Mouse (Mus musculus) midbrain, embryonic 16.5 days (tissue): ENCODE measurements around the gene Krt84. TPM values are rescaled to one million over a fixed set of nuclear protein-coding genes. Genes with fewer than 3 reads are reported as not detected.

ENCODE experiments used
- ATAC-seq: fragments of 200-750 bp; cut with Nextera tagmentation; 2 replicates; pipeline ENCODE4 v1.8.0; 2017; ENCODE audit warnings: moderate TSS enrichment
- H3K27ac ChIP-seq: fragments of 300-500 bp; sonication (generic); 2 replicates; pipeline ENCODE4 v1.5.1; 2014; ENCODE audit warnings: mild to moderate bottlenecking, low read length, mixed read lengths
- H3K27me3 ChIP-seq: fragments of 300-500 bp; sonication (generic); 2 replicates; pipeline ENCODE4 v1.6.1; 2014; ENCODE audit warnings: low read depth, low read length, mixed read lengths; ENCODE audit not compliant: control insufficient read depth, insufficient read depth
- H3K36me3 ChIP-seq: fragments of 300-500 bp; sonication (generic); 2 replicates; pipeline ENCODE4 v1.6.1; 2014; ENCODE audit warnings: mild to moderate bottlenecking, low read length, moderate library complexity, mixed read lengths; ENCODE audit not compliant: control insufficient read depth, insufficient read depth
- H3K4me1 ChIP-seq: fragments of 300-500 bp; sonication (generic); 2 replicates; pipeline ENCODE4 v1.6.1; 2014; ENCODE audit warnings: mild to moderate bottlenecking, low read length, mixed read lengths; ENCODE audit not compliant: control insufficient read depth, insufficient read depth
- H3K4me2 ChIP-seq: fragments of 300-500 bp; sonication (generic); 2 replicates; pipeline ENCODE4 v1.6.1; 2014; ENCODE audit warnings: mild to moderate bottlenecking, low read length, mixed read lengths
- H3K4me3 ChIP-seq: fragments of 300-500 bp; sonication (generic); 2 replicates; pipeline ENCODE4 v1.5.1; 2014; ENCODE audit warnings: low read depth, mild to moderate bottlenecking, low read length, moderate library complexity, mixed read lengths
- H3K9ac ChIP-seq: fragments of 300-500 bp; sonication (generic); 2 replicates; pipeline ENCODE4 v1.6.1; 2014; ENCODE audit warnings: low read depth, low read length, mixed read lengths
- H3K9me3 ChIP-seq: fragments of 300-500 bp; sonication (generic); replicated peaks from 2 replicates; pipeline ENCODE4 v1.6.1; 2014; ENCODE audit warnings: mild to moderate bottlenecking, low read length, mixed read lengths; ENCODE audit not compliant: control insufficient read depth, poor library complexity, severe bottlenecking
- WGBS: fragments of 180-500 bp; shearing (Covaris S2); extraction: QIAGEN DNeasy Blood & Tissue Kit; methylation state at CpG from one replicate; pipeline ENCODE4 v1.1.7; 2014; 5-methylcytosine and 5-hydroxymethylcytosine counted together
- polyA plus RNA-seq: library from polyadenylated mRNA; unstranded; fragments of >200 nt; fragmentation: Nextera tagmentation; extraction: Ambion mirVana; gene quantifications from 2 replicates; pipeline ENCODE4 v1.2.1, GENCODE M21; 2015

The Krt84 gene
- polyA plus RNA-seq, 1 experiment from 2014 or later: not detected

GRCm38 (mm10) chr15:101508247-101508646 is 24.4 kb downstream of the Krt84 start:
- 91% methylated on average over 9 of the region's 9 CpGs for WGBS
- H3K9ac ChIP-seq: no peak overlapping the region
- H3K9me3 ChIP-seq: no peaks in the 10 kb centered on the region
- H3K27ac ChIP-seq: no peak overlapping the region
- no peaks in the 10 kb centered on the region for H3K4me1 ChIP-seq
- H3K27me3 ChIP-seq: no peaks in the 10 kb centered on the region; the same call in 1 of the 2 replicates
- ATAC-seq: no peak
- no peaks in the 10 kb centered on the region for H3K36me3 ChIP-seq
- H3K4me2 ChIP-seq: no peak overlapping the region
- no peak overlapping the region for H3K4me3 ChIP-seq

GRCm38 (mm10) chr15:101506896-101507758 is 25.5 kb downstream of the Krt84 start:
- no peak overlapping the region for H3K4me2 ChIP-seq
- H3K9me3 ChIP-seq: no peaks in the 10 kb centered on the region
- no peak for ATAC-seq
- 59% methylated on average over 14 of the region's 14 CpGs for WGBS
- H3K4me3 ChIP-seq: no peak overlapping the region
- no peaks in the 10 kb centered on the region for H3K36me3 ChIP-seq
- no peak overlapping the region for H3K9ac ChIP-seq
- no peaks in the 10 kb centered on the region for H3K4me1 ChIP-seq
- H3K27me3 ChIP-seq: no peaks in the 10 kb centered on the region; the same call in 1 of the 2 replicates
- H3K27ac ChIP-seq: no peak overlapping the region

GRCm38 (mm10) chr15:101497181-101497580 is 35.4 kb downstream of the Krt84 start:
- Histone ChIP-seq H3K4me3 (no peak overlapping the region), H3K36me3 (no peaks in the 10 kb centered on the region), H3K27ac (no peak overlapping the region), H3K9me3 (no peaks in the 10 kb centered on the region), H3K4me1 (no peaks in the 10 kb centered on the region), H3K27me3 (no peaks in the 10 kb centered on the region), H3K4me2 (no peak overlapping the region), H3K9ac (no peak overlapping the region)
- 80% methylated on average over 2 of the region's 2 CpGs for WGBS
- ATAC-seq: no peak

GRCm38 (mm10) chr15:101495266-101495665 is 37.4 kb downstream of the Krt84 start:
- ATAC-seq: no peak
- no peaks in the 10 kb centered on the region for H3K4me1 ChIP-seq
- 83% methylated on average over 8 of the region's 8 CpGs for WGBS

GRCm38 (mm10) chr15:101494203-101494602 is 38.4 kb downstream of the Krt84 start:
- 58% methylated on average over 1 of the region's 1 CpGs for WGBS

More at GRCm38 (mm10) chr15:101495266-101495665, 37.4 kb downstream of the Krt84 start:
- Histone ChIP-seq H3K4me2 (no peak overlapping the region), H3K27me3 (no peaks in the 10 kb centered on the region), H3K9ac (no peak overlapping the region), H3K9me3 (no peaks in the 10 kb centered on the region), H3K4me3 (no peak overlapping the region), H3K27ac (no peak overlapping the region), H3K36me3 (no peaks in the 10 kb centered on the region)

GRCm38 (mm10) chr15:101493713-101494112 is 38.9 kb downstream of the Krt84 start:
- Histone ChIP-seq H3K4me1 (no peaks in the 10 kb centered on the region), H3K9ac (no peak overlapping the region), H3K27me3 (no peaks in the 10 kb centered on the region), H3K36me3 (no peaks in the 10 kb centered on the region), H3K4me2 (no peak overlapping the region), H3K27ac (no peak overlapping the region), H3K4me3 (no peak overlapping the region), H3K9me3 (no peaks in the 10 kb centered on the region)
- 93% methylated on average over 6 of the region's 6 CpGs for WGBS
- no peak for ATAC-seq

More at GRCm38 (mm10) chr15:101494203-101494602, 38.4 kb downstream of the Krt84 start:
- Histone ChIP-seq H3K36me3 (no peaks in the 10 kb centered on the region), H3K4me1 (no peaks in the 10 kb centered on the region), H3K9me3 (no peaks in the 10 kb centered on the region), H3K4me2 (no peak overlapping the region), H3K9ac (no peak overlapping the region), H3K27me3 (no peaks in the 10 kb centered on the region), H3K4me3 (no peak overlapping the region), H3K27ac (no peak overlapping the region)
- ATAC-seq: no peak

- Histone ChIP-seq H3K9me3 (no peaks in the 10 kb centered on the region), H3K4me1 (no peaks in the 10 kb centered on the region), H3K4me2 (no peak overlapping the region), H3K4me3 (no peak overlapping the region), H3K9ac (no peak overlapping the region), H3K27ac (no peak overlapping the region), H3K36me3 (no peaks in the 10 kb centered on the region), H3K27me3 (no peaks in the 10 kb centered on the region)
- 82% methylated on average over 8 of the region's 8 CpGs for WGBS
- ATAC-seq: no peak
Observed at GRCm38 (mm10) chr15:101492718-101493117, 39.9 kb downstream of the Krt84 start.

GRCm38 (mm10) chr15:101491431-101491830 is 41.2 kb downstream of the Krt84 start, which contains the start of gene Krt83:
Gene Krt83 (minus strand): TSS chr15:101491512.
- Histone ChIP-seq H3K4me1 (no peaks in the 10 kb centered on the region), H3K4me2 (no peak within 1 kb of the TSS), H3K27ac (no peak within 1 kb of the TSS), H3K27me3 (no peaks in the 10 kb centered on the region), H3K36me3 (no peaks in the 10 kb centered on the region), H3K9me3 (no peaks in the 10 kb centered on the region), H3K4me3 (no peak within 1 kb of the TSS), H3K9ac (no peak within 1 kb of the TSS)
- no peak for ATAC-seq
- WGBS: 60% methylated on average over 6 of the region's 6 CpGs

- Histone ChIP-seq H3K4me3 (no peak overlapping the region), H3K9me3 (no peaks in the 10 kb centered on the region), H3K27me3 (no peaks in the 10 kb centered on the region), H3K9ac (no peak overlapping the region), H3K36me3 (no peaks in the 10 kb centered on the region), H3K4me2 (no peak overlapping the region), H3K27ac (no peak overlapping the region), H3K4me1 (no peaks in the 10 kb centered on the region)
- no peak for ATAC-seq
- WGBS: 74% methylated on average over 11 of the region's 11 CpGs
Observed at GRCm38 (mm10) chr15:101485911-101486635, 46.5 kb downstream of the Krt84 start.
